Mouse (Mus musculus): ENCODE measurements around the gene Cdk5rap1. TPM values are rescaled to one million over a fixed set of nuclear protein-coding genes. Genes with fewer than 3 reads are reported as not detected.

Gene Cdk5rap1
- 13.9 and 25.2 TPM in 2 replicates for polyA plus RNA-seq (2015; fragmentation: Nextera tagmentation; extraction: Ambion mirVana)

GRCm38 (mm10) chr2:154372842-154373500 lies at the start of gene Cdk5rap1:
TSS of gene Cdk5rap1 (minus strand) at chr2:154373010.
- Histone ChIP-seq H3K27ac (peak within 1 kb of the TSS; percentile 95), H3K4me2 (ENCODE audit: low read length) (peak within 1 kb of the TSS; percentile 70), H3K9ac (ENCODE audit: low read depth, low read length) (peak within 1 kb of the TSS; percentile 91), H3K27me3 (ENCODE audit: insufficient read depth, low read length) (no peaks in the 10 kb centered on the region), H3K36me3 (ENCODE audit: insufficient read depth, low read length) (peaks cover 11% of the 10 kb centered on the region; the same call in 1 of the 2 replicates), H3K4me3 (replicated peaks; ENCODE audit: low read depth, low read length) (peak within 1 kb of the TSS; percentile 72), H3K4me1 (replicated peaks; ENCODE audit: insufficient read depth, low read length) (no peaks in the 10 kb centered on the region), H3K9me3 (replicated peaks; ENCODE audit: low read length) (no peaks in the 10 kb centered on the region)
- DNase-seq (ENCODE audit: low spot score) (no peak), ATAC-seq (replicated peaks; ENCODE audit: low FRiP score, low read depth) (no peak; the same call in 1 of the 2 replicates)
- TF ChIP-seq CTCF (IDR thresholded peaks at IDR 0.05; ENCODE audit: low read depth), result 0 out of 2 replicates have a peak, but pooled peaks have one; percentile 5
- WGBS, result 12% methylated on average over 9 of the region's 9 CpGs

GRCm38 (mm10) chr2:154422181-154422580 lies 49.4 kb upstream of the Cdk5rap1 start:
- Histone ChIP-seq H3K9me3 (replicated peaks; ENCODE audit: low read length) (no peaks in the 10 kb centered on the region), H3K36me3 (ENCODE audit: insufficient read depth, low read length) (no peaks in the 10 kb centered on the region), H3K27me3 (ENCODE audit: insufficient read depth, low read length) (no peaks in the 10 kb centered on the region), H3K9ac (ENCODE audit: low read depth, low read length) (no peak overlapping the region), H3K27ac (no peak overlapping the region), H3K4me2 (ENCODE audit: low read length) (no peak overlapping the region), H3K4me3 (replicated peaks; ENCODE audit: low read depth, low read length) (no peak overlapping the region), H3K4me1 (replicated peaks; ENCODE audit: insufficient read depth, low read length) (no peaks in the 10 kb centered on the region)
- no peak for DNase-seq (ENCODE audit: low spot score)
- TF ChIP-seq CTCF (IDR thresholded peaks at IDR 0.05; ENCODE audit: low read depth), result no peak
- ATAC-seq (replicated peaks; ENCODE audit: low FRiP score, low read depth), result no peak
- WGBS, result 79% methylated on average over 5 of the region's 5 CpGs

- WGBS, result 28% methylated on average over 7 of the region's 7 CpGs
- Histone ChIP-seq H3K9ac (ENCODE audit: low read depth, low read length) (no peak overlapping the region), H3K36me3 (ENCODE audit: insufficient read depth, low read length) (no peaks in the 10 kb centered on the region), H3K4me1 (replicated peaks; ENCODE audit: insufficient read depth, low read length) (no peaks in the 10 kb centered on the region), H3K4me3 (replicated peaks; ENCODE audit: low read depth, low read length) (no peak overlapping the region), H3K27me3 (ENCODE audit: insufficient read depth, low read length) (no peaks in the 10 kb centered on the region), H3K27ac (no peak overlapping the region), H3K4me2 (ENCODE audit: low read length) (no peak overlapping the region), H3K9me3 (replicated peaks; ENCODE audit: low read length) (no peaks in the 10 kb centered on the region)
- no peak for DNase-seq (ENCODE audit: low spot score)
- ATAC-seq (replicated peaks; ENCODE audit: low FRiP score, low read depth), result peak; percentile 59; the same call in 1 of the 2 replicates
- TF ChIP-seq CTCF (IDR thresholded peaks at IDR 0.05; ENCODE audit: low read depth), result no peak
Measured at GRCm38 (mm10) chr2:154420942-154421731, 48.3 kb upstream of the Cdk5rap1 start.

- Histone ChIP-seq H3K36me3 (ENCODE audit: insufficient read depth, low read length) (no peaks in the 10 kb centered on the region), H3K4me1 (replicated peaks; ENCODE audit: insufficient read depth, low read length) (no peaks in the 10 kb centered on the region), H3K9ac (ENCODE audit: low read depth, low read length) (no peak overlapping the region), H3K27ac (no peak overlapping the region), H3K4me2 (ENCODE audit: low read length) (no peak overlapping the region), H3K27me3 (ENCODE audit: insufficient read depth, low read length) (no peaks in the 10 kb centered on the region), H3K9me3 (replicated peaks; ENCODE audit: low read length) (no peaks in the 10 kb centered on the region), H3K4me3 (replicated peaks; ENCODE audit: low read depth, low read length) (no peak overlapping the region)
- TF ChIP-seq CTCF (IDR thresholded peaks at IDR 0.05; ENCODE audit: low read depth), result no peak; the same call in 1 of the 2 replicates
- WGBS, result 86% methylated on average over 9 of the region's 9 CpGs
- DNase-seq (ENCODE audit: low spot score) (no peak), ATAC-seq (replicated peaks; ENCODE audit: low FRiP score, low read depth) (no peak)
Measured at GRCm38 (mm10) chr2:154419631-154420515, 47.1 kb upstream of the Cdk5rap1 start.

GRCm38 (mm10) chr2:154418001-154418400 lies 45.2 kb upstream of the Cdk5rap1 start:
- no peaks in the 10 kb centered on the region for H3K27me3 ChIP-seq (ENCODE audit: insufficient read depth, low read length)
- H3K4me3 ChIP-seq (replicated peaks; ENCODE audit: low read depth, low read length), result no peak overlapping the region
- H3K4me1 ChIP-seq (replicated peaks; ENCODE audit: insufficient read depth, low read length), result no peaks in the 10 kb centered on the region
- ATAC-seq (replicated peaks; ENCODE audit: low FRiP score, low read depth), result no peak
- 86% methylated on average over 7 of the region's 7 CpGs for WGBS
- H3K4me2 ChIP-seq (ENCODE audit: low read length), result no peak overlapping the region
- no peaks in the 10 kb centered on the region for H3K9me3 ChIP-seq (replicated peaks; ENCODE audit: low read length)
- H3K27ac ChIP-seq, result no peak overlapping the region
- no peaks in the 10 kb centered on the region for H3K36me3 ChIP-seq (ENCODE audit: insufficient read depth, low read length)
- no peak for TF ChIP-seq CTCF (IDR thresholded peaks at IDR 0.05; ENCODE audit: low read depth)
- no peak for DNase-seq (ENCODE audit: low spot score)
- no peak overlapping the region for H3K9ac ChIP-seq (ENCODE audit: low read depth, low read length)

GRCm38 (mm10) chr2:154417107-154417506 lies 44.3 kb upstream of the Cdk5rap1 start:
- Histone ChIP-seq H3K4me3 (replicated peaks; ENCODE audit: low read depth, low read length) (no peak overlapping the region), H3K4me1 (replicated peaks; ENCODE audit: insufficient read depth, low read length) (no peaks in the 10 kb centered on the region), H3K4me2 (ENCODE audit: low read length) (no peak overlapping the region), H3K9ac (ENCODE audit: low read depth, low read length) (no peak overlapping the region), H3K27me3 (ENCODE audit: insufficient read depth, low read length) (no peaks in the 10 kb centered on the region), H3K36me3 (ENCODE audit: insufficient read depth, low read length) (no peaks in the 10 kb centered on the region), H3K9me3 (replicated peaks; ENCODE audit: low read length) (no peaks in the 10 kb centered on the region), H3K27ac (no peak overlapping the region)
- peak; percentile 86 for DNase-seq (ENCODE audit: low spot score)
- peak; percentile 96 for TF ChIP-seq CTCF (IDR thresholded peaks at IDR 0.05; ENCODE audit: low read depth)
- WGBS, result 20% methylated on average over 3 of the region's 3 CpGs
- no peak for ATAC-seq (replicated peaks; ENCODE audit: low FRiP score, low read depth)
